Mouse (Mus musculus) liver, embryonic 14.5 days (tissue): ENCODE data around the gene Grk2.

Source experiments
- CTCF ChIP-seq: IDR thresholded peaks from 2 replicates; pipeline ENCODE4 v1.5.1; 2016; ENCODE audit warnings: antibody characterized with exemption, low read depth, control low read depth
- EP300 ChIP-seq: IDR thresholded peaks from 2 replicates; pipeline ENCODE4 v1.6.1; 2016; ENCODE audit warnings: antibody characterized with exemption, low read depth

- TF ChIP-seq EP300 = no peak
- TF ChIP-seq CTCF = no peak
These were observed 35.8 kb downstream of the Grk2 start for GRCm38 (mm10) chr19:4270187-4270586.
